Mouse (Mus musculus) urinary bladder, postnatal 0 days (tissue): ENCODE results near the gene Krtap10-10. TPM values are rescaled to one million over a fixed set of nuclear protein-coding genes. Genes with fewer than 3 reads are reported as not detected.

Source experiments
- polyA plus RNA-seq: library from polyadenylated mRNA; unstranded; fragments of >200 nt; fragmentation: Nextera tagmentation; extraction: Ambion mirVana; gene quantifications from 2 replicates; pipeline ENCODE4 v1.2.1, GENCODE M21; 2015

Gene Krtap10-10
- not detected in 2 replicates for polyA plus RNA-seq

DNA sequence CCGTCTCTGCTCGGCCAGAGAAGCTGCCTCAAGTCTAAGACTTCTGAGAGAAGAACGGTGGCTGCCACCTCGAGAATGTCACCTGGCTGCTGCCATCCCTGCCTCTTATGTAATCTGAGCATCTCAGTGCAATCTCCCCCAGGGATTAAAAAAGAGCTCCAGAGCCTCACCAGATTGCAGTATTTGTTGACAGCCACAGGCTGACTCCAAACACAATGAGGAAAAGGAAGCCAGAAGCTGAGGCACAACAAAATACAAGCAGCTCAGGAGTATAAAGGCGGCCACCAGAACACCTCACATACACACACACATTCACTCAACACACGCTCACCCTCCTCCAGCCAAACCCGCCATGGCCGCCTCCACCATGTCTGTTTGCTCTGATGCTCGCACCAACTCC, at the start of gene Krtap10-10:
Krtap10-10 (plus strand) TSS at position 301 of the 400 bp plus-strand sequence.

DNA sequence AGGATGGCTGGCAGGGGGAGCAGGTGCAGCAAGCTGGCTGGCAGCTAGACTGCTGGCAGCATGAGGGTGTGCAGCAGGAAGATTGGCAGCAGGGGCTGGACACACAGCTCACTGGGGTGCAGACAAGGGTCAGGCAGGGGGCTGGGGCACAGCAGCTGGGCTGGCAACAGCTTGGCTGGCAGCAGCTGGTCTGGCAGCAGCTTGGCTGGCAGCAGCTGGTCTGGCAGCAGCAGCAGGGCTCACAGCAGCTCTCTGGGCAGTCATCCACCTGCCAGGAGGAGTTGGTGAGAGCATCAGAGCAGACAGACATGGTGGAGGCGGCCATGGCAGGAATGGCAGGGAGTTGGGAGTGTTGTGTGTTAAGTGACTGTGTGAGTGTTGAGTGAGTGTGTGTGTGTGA, 47.9 kb upstream of the Krtap10-10 start, which contains the start of gene Gm7137:
Gm7137 (minus strand) TSS at position 325 of the 400 bp plus-strand sequence.

DNA sequence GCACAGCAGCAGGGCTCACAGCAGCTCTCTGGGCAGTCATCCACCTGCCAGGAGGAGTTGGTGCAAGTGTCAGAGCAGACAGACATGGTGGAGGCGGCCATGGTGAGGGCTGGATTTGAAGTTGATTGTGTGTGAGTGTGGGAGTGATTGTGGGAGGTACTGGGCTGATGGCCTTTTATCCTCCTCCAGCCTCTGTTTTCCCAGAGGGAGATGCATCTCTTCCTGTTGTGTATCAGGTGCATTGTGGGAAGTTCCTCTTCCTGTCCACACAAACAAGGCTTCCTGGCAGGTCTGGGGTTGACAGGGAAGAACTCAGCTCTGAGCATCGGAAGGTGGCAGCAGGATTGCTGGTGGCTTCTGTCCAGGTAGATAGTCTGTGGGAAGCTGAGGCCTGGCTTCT, 40.8 kb upstream of the Krtap10-10 start, which contains the start of gene Gm9639:
Gm9639 (minus strand) TSS at position 101 of the 400 bp plus-strand sequence.

DNA sequence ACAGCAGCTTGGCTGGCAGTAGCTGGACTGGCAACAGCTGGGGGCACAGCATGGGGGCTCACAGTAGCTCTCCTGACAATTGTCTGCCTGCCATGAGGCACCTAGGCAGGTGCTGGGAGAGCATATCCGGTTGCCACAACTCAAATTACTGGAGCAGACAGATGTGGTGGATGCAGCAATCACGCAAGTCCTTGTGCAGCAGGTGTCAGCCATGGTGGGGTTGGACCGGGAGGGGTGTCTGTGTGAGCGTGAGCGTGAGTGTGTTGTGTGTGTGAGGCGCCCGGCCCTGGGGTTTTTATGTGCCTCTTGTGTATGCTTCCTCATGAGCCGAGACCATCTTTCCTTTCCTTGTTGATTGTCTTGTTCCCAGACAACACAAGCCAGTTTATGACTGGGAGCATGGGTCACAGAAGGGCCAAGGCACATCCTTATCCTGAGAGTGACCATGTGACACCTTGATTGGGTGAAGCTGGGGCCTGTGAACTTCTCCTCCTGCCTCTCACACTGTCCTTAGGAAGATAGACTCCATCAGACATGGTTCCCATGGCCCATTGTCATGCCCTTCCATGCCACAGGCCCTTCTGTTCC, 36.7 kb upstream of the Krtap10-10 start, which contains the start of gene Gm19668:
Gm19668 (minus strand) TSS at position 213 of the 588 bp plus-strand sequence.

DNA sequence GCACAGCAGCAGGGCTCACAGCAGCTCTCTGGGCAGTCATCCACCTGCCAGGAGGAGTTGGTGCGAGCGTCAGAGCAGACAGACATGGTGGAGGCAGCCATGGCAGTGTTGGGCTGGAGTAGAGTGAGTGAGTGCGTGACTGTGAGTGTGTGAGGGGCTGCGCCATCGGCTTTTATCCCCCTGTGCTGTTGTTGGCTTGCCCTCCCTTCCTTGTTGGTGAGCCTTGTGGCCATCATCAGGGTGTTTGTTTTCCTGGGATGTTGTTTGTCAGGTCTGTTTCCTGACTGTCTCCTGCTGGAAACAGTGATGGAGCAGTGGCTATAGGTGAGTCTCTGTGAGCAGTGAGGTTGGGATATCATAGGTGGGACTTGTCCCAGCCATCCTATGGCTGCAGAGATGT, 24.0 kb upstream of the Krtap10-10 start, which contains the start of gene Gm9507:
Gm9507 (minus strand) TSS at position 101 of the 400 bp plus-strand sequence.

DNA sequence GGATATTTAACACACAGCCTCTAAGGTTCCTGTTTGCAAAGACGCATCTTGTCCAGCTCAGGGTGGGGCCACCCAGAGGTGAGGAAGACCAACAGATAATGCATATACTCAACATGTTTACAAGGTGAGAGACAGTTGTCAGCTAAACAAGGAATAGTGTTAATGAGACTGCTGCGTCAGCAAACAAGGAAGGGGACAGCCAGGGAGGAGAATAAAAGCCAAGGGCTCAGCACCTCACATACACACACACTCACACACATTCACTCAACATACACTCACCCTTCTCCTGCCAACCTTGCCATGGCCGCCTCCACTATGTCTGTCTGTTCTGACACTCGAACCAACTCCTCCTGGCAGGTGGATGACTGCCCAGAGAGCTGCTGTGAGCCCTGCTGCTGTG, 21.4 kb upstream of the Krtap10-10 start, which contains the start of gene Gm2696:
Gm2696 (plus strand) TSS at position 301 of the 400 bp plus-strand sequence.

DNA sequence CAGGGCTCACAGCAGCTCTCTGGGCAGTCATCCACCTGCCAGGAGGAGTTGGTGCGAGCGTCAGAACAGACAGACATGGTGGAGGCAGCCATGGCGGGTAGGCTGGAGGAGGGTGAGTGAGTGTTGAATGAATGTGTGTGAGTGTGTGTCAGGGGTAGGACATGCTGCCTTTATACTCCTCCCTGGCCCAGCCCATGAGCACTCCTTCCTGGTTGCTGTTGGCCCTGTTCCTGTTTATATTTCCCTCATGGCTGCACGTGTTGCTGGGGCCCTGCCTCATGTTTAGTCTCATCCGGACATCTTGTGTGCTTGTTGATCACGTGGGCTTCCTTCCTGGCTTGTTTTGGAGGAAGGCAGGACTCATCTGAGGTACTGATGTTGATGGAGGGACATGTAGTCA, 8.8 kb upstream of the Krtap10-10 start, which contains the start of gene Krtap10-4:
Krtap10-4 (minus strand) TSS at position 145 of the 400 bp plus-strand sequence.

DNA sequence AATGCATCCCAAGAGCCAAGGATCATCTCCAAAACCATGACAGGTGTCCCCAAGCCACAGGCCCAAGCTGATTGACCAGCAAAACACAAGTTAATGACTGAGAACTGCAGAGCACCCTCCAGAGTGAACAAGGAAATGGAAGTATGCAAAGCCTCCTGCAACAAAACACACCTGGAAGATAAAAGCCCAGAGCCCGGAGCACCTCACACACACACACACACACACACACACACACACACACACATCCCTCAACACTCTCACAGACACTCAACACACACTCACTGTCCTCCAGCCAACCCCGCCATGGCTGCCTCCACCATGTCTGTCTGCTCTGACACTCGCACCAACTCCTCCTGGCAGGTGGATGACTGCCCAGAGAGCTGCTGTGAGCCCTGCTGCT, 10.8 kb downstream of the Krtap10-10 start, which contains the start of gene Gm36176:
Gm36176 (plus strand) TSS at position 301 of the 400 bp plus-strand sequence.

DNA sequence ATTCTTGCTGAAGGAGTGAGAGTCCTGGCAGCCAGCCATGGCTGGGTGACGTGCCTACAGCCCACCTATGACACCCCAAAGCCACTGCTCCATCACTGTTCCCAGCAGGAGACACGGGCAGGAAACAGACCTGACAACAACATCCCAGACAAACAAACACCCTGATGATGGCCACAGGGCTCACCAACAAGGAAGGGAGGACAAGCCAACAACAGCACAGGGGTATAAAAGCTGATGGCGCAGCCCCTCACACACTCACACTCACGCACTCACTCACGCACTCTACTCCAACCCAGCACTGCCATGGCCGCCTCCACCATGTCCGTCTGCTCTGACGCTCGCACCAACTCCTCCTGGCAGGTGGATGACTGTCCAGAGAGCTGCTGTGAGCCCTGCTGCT, 16.8 kb downstream of the Krtap10-10 start, which contains the start of gene Gm10318:
Gm10318 (plus strand) TSS at position 301 of the 400 bp plus-strand sequence.

DNA sequence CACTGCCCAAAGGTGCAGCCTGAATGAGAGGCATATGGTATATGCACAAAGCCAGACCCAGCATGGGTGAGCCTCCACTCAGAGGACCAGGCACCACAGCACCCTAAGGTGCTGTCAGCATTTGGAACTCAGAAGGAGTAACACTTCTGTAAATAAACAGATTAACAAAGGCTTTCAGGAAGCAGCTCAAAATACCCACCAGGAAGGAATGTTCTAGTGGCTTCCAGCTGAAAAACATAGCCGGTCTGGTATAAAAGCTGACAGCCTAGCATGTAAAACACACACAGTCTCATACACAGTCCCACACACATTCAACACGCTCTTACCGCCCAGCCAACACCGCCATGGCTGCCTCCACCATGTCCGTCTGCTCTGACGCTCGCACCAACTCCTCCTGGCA, 25.9 kb downstream of the Krtap10-10 start, which contains the start of gene Gm3285:
Gm3285 (plus strand) TSS at position 301 of the 400 bp plus-strand sequence.

Other genes starting within 250 kb of the Krtap10-10 start
- 184 and 190 TPM in 2 replicates for gene Sumo3, start 229.8 kb upstream of the Krtap10-10 start, polyA plus RNA-seq
- 5.7 and 21.3 TPM in 2 replicates for gene Gm49325, start 229.8 kb upstream of the Krtap10-10 start, polyA plus RNA-seq
- 59.0 and 62.6 TPM in 2 replicates for gene Ube2g2, start 213.7 kb upstream of the Krtap10-10 start, polyA plus RNA-seq
- 0.39 and 0.67 TPM in 2 replicates for gene Tspear, start 149.4 kb upstream of the Krtap10-10 start, polyA plus RNA-seq
- not detected in 2 replicates for gene Gm19402, start 145.2 kb upstream of the Krtap10-10 start, polyA plus RNA-seq
- gene Gm9508, start 138.7 kb upstream of the Krtap10-10 start, polyA plus RNA-seq: not detected in 2 replicates
- gene Gm10272, start 129.3 kb upstream of the Krtap10-10 start, polyA plus RNA-seq: not detected in 2 replicates
- not detected in 2 replicates for gene Gm10024, start 124.5 kb upstream of the Krtap10-10 start, polyA plus RNA-seq
- not detected in 2 replicates for gene Gm10142, start 120.1 kb upstream of the Krtap10-10 start, polyA plus RNA-seq
- gene Krtap12-1, start 115.3 kb upstream of the Krtap10-10 start, polyA plus RNA-seq: not detected in 2 replicates
- not detected in 2 replicates for gene Gm10100, start 109.5 kb upstream of the Krtap10-10 start, polyA plus RNA-seq
- gene Gm18596, start 93.3 kb upstream of the Krtap10-10 start, polyA plus RNA-seq: not detected in 2 replicates
- gene Gm9736, start 84.6 kb upstream of the Krtap10-10 start, polyA plus RNA-seq: not detected in 2 replicates
- gene Gm3233, start 76.3 kb upstream of the Krtap10-10 start, polyA plus RNA-seq: not detected in 2 replicates
- gene Gm3238, start 64.6 kb upstream of the Krtap10-10 start, polyA plus RNA-seq: not detected in 2 replicates
- not detected in 2 replicates for gene Gm7138, start 59.0 kb upstream of the Krtap10-10 start, polyA plus RNA-seq
- gene Gm3250, start 53.4 kb upstream of the Krtap10-10 start, polyA plus RNA-seq: not detected in 2 replicates
- not detected in 2 replicates for gene Gm7137, start 47.7 kb upstream of the Krtap10-10 start, polyA plus RNA-seq
- gene Gm9639, start 40.9 kb upstream of the Krtap10-10 start, polyA plus RNA-seq: not detected in 2 replicates
- not detected in 2 replicates for gene Gm19668, start 36.8 kb upstream of the Krtap10-10 start, polyA plus RNA-seq
- not detected in 2 replicates for gene Gm9507, start 24.1 kb upstream of the Krtap10-10 start, polyA plus RNA-seq
- not detected in 2 replicates for gene Gm2696, start 21.3 kb upstream of the Krtap10-10 start, polyA plus RNA-seq
- not detected in 2 replicates for gene Krtap10-4, start 8.9 kb upstream of the Krtap10-10 start, polyA plus RNA-seq
- gene Gm36176, start 10.9 kb downstream of the Krtap10-10 start, polyA plus RNA-seq: not detected in 2 replicates
- gene Gm10318, start 16.9 kb downstream of the Krtap10-10 start, polyA plus RNA-seq: not detected in 2 replicates
- not detected in 2 replicates for gene Gm3285, start 26.0 kb downstream of the Krtap10-10 start, polyA plus RNA-seq
- 7.1 and 7.6 TPM in 2 replicates for gene Lrrc3, start 66.6 kb downstream of the Krtap10-10 start, polyA plus RNA-seq
- gene Trpm2, start 134.6 kb downstream of the Krtap10-10 start, polyA plus RNA-seq: 0.27 and 0.58 TPM in 2 replicates
- gene 1810043G02Rik, start 142.6 kb downstream of the Krtap10-10 start, polyA plus RNA-seq: 14.8 and 17.2 TPM in 2 replicates
- gene Pfkl, start 174.1 kb downstream of the Krtap10-10 start, polyA plus RNA-seq: 83.0 and 103 TPM in 2 replicates
- 8.0 and 8.3 TPM in 2 replicates for gene Dnmt3l, start 206.0 kb downstream of the Krtap10-10 start, polyA plus RNA-seq
- 0.53 and 0.64 TPM in 2 replicates for gene Aire, start 207.7 kb downstream of the Krtap10-10 start, polyA plus RNA-seq
- gene Icosl, start 233.4 kb downstream of the Krtap10-10 start, polyA plus RNA-seq: 8.8 and 9.1 TPM in 2 replicates